Mouse (Mus musculus) neutrophil, adult 5-6 weeks (primary cell): Measurements from ENCODE around the gene Pla2g2c. TPM values are rescaled to one million over a fixed set of nuclear protein-coding genes. Genes with fewer than 3 reads are reported as not detected.

Experiments used
- ATAC-seq: fragments of 151-379, 151-347 bp; 2 replicates; pipeline ENCODE4 v1.8.0; 2017; ENCODE audit warnings: mild to moderate bottlenecking, moderate TSS enrichment; ENCODE audit not compliant: insufficient number of reproducible peaks, poor library complexity, low FRiP score, severe bottlenecking; ENCODE audit errors: extremely low read depth
- total RNA-seq: library from RNA; stranded (forward); fragments of 200-1000 nt; gene quantifications from 2 replicates; pipeline ENCODE4 v1.2.3, GENCODE M21; 2017

Pla2g2c gene
- not detected in 2 replicates for total RNA-seq

DNA sequence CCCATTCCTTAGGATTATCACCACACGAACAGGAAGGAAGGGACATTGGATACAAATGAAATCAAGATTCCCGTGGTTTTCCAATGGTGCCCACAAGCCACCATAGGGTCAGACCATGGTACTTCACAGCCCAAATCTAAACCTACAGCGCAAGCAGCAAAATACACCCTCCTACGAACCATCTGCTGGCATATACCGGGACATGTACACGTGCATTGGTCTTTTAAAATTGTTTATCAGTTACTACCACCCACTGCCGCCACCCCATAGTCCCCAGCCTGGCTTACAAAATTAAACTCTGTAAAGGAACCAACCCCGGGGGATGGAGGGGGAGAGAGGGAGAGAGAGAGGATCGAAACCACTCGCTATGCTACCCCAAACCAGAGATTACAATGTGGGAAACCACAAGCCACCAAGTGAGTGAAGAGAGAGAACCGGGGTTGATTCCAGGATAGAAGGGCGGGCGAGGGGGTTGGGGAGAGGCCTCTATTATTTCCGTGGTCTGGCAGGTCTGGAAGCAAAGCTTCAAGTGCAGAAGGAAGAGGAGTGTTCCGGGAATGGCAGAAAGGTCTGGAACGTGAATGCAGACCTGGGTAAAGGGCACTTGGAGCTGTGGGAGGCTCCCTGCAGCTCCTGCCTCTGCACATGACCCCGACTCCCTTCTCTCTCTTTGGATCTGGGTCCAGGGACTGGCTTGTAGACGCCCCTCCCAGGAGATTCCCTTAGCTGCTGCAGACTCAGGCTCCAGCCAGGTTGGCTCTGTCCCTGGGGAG is at the start of gene Pla2g2c:
Pla2g2c (plus strand) TSS at position 439 of the 773 bp plus-strand sequence.
- ATAC-seq = no peak

DNA sequence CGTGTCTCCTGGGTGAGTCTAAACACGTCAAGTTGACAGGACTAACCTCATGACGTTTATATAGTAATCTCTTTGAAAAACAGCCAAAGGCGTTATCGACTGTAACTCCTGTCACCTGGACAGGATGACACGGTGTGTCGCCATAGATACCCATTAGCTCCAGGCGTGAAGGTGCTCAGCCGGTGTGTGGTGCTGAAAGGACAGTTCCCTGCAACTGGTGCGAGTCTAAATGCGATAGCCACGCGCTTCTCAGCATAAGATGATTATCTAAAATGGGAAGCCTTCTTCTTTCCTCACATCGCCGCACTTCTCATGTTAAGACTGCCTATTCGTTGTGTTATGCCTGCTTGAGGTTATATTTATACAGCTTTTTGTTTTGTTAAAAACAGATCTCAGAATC is 48.1 kb upstream of the Pla2g2c start:
- no peak for ATAC-seq

DNA sequence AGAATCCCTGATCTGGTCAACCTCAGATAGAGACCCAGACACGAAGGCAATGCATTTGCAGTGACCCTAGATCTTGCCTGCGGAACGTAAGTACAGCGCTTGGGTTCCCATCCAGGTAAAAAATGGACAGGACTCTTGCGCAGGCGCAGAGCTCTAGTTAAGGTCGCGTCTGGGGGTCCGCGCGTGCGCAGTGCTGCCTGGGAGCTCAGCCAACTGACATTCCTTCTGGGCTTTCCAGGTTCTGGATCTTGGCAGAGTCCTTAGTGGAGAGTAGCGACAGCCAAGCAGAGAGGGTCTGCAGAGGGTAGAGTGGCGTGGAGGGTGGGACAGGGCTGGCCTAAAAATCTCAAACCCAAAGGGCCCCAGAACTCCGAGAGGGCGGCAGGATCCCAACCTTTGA is 47.0 kb upstream of the Pla2g2c start:
- ATAC-seq = no peak

DNA sequence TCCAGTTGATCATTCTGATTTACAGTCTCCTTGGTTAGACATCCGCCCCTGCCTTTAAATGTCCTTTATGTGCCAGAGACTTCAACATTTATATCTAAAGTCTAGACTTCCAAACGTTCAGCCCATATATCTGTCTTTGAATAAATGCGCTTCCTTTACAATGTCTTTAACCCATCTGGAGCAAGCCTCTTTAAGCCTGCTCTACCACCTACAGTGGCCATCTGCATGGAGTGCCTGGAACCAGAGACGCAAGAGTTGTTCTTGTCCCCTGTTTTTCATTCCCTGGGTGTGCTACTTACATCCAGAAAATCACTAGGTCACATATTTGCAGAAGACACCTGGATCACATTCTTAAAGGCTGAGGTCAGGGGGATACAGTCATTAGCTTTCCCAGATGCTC is 44.5 kb upstream of the Pla2g2c start:
- ATAC-seq = no peak

DNA sequence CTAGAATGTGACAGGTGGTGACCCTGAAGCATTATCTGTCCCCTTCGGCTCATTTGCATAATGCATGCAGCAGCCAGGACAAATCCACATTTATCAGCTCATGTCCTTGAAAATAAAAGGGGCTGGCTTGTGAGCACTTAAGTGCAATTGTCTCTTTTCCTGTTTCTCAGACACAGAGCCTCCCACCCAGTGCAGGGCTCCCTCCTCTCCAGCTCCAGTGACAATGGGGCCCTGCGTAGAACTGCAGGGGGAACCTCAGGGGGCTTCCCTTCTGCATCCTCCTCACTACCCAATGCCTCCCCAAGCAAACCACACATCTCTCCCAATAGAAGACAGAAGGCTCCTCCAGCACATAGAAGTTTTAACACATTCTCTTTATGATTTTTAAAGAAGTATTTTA is 41.8 kb upstream of the Pla2g2c start:
- no peak for ATAC-seq

DNA sequence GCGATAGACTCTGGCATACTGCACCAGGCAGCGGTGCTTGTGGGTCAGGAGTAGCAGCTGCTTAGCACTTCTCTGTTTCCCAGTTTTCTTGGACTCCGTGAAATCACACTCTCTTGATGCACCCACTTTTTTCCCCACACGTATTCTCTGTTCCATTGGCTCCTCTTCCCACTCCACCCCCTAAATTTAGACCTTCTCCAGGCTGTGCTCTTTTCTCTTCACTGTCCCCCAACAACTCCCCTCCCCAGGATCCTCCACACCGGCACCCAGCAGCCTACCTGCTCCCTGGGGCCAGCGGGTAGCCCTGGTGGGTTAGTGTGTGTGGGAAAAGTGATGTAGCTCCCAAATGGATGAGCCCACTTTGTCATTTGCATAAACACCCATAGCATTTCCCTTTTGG is 38.8 kb upstream of the Pla2g2c start:
- ATAC-seq = no peak

DNA sequence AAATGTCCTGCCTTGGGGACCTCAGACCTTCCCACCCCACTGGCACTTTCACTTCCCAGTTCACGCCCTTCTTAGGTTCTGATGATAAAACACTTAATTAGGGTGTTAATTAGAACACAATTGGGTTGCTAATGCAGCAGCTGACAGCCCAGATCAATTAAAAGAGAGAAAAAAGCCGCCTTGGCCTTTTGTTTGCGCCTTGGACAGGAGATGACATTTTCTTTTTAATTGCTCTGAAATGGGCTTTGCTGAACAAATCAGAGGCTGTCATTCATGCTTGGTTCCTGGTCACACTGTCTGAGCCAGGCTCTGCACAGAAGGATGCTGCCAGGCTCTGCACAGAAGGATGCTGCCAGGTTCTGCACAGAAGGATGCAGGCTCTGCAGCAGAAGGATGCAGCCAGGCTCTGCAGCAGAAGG is 35.5 kb upstream of the Pla2g2c start:
- ATAC-seq = no peak

DNA sequence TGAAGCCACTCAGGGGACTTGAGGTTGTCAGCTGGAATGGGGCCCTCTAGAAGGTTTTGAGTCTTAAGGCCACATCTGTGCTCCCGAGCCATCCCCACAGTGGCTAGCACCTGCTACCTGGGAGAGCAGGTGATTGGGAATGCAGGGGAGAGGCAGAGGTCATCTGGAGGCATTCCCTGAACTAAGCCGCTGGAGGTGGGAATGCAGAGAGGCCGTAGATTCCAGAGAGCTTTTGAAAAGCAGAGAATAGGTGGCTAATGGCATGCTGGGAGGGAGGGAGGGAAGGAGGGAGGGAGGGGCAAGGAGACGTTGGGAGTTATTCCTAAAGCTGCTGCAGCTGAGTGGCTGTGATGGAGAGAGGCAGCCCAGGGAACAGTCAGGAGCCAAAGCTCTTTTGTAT is 34.0 kb upstream of the Pla2g2c start:
- ATAC-seq = no peak

DNA sequence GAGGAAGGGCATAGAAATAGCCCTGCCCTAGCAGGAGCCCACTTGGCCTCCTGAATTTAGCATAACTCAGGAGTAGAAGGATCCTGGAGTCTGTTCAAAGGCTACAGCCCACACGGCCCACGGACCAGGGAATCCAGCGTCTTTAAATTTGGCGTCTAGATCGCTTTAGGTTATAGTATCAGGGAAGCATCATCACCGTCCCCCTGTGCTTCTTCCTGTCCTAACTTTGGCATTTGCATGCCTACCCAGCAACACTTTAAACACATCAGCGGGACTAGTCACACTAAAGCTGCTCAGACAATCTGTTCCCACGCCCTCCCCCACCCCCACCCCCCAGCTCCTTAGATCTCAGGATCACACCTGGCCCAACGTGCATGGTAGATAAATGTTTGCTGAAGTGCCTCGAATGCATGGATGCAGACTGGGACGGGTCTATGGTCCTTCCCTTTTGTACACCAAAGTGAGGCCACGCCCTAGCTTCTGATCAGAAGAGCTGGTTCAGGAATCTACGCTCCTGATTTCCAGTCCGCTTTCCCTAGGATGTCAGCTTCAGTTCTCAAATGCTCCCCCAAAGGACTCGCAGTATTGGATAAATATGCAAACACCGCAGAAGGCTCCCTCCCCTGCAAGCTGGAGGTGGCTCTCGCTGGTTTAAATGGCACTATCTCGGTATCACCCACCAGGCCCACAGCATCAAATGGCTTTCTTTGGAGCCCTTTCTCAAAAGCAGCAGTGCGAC is 33.0 kb upstream of the Pla2g2c start:
- no peak for ATAC-seq

DNA sequence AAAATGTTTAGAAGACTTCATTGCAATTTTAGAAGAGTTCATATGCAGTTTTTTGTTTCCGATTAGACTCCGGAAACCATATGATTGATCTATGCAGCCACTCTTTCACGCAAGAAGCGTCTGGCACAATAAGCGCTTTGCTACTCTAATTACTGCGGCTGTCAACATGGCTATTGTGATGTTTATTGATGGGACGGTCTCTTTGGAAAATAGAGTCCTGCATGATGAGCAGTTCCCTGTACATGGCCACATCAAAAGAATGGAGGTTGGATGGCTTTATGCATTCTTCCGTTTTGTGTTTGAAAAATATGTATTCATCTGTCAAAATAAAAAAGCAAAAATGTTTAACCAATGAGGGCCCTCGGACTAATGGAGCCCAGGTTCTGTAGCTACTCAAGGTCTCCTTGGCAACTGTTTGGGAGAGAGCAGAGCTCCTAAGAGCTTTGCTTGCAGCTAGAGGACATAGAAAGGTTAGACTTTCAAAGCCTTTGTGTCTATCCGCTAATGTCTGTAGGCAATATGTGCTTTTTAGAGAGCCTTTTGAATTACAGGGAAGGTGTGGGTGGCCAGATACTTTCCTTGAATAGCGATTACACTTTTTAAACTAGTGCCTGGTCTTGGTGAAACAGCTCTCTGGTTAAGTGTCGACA is 31.4 kb upstream of the Pla2g2c start:
- no peak for ATAC-seq

DNA sequence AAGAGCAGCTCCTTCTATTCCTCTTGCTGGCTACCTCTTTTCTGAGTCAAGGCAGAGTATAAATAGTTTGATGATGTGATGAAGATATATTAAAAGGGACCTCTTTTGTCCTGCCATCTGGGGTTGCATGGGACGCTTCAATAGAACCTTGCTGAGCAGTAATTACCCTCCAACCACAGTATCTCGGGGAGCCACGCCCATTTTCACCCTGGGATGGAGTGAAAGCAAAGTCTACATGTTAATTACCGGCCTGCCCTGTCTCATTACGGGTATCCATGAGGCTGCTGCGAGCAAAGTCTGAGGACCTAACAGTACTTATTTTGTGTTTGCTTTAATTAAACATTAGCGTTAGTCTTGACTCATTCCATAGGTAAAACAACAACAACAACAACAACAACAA is 27.9 kb upstream of the Pla2g2c start:
- ATAC-seq = no peak

DNA sequence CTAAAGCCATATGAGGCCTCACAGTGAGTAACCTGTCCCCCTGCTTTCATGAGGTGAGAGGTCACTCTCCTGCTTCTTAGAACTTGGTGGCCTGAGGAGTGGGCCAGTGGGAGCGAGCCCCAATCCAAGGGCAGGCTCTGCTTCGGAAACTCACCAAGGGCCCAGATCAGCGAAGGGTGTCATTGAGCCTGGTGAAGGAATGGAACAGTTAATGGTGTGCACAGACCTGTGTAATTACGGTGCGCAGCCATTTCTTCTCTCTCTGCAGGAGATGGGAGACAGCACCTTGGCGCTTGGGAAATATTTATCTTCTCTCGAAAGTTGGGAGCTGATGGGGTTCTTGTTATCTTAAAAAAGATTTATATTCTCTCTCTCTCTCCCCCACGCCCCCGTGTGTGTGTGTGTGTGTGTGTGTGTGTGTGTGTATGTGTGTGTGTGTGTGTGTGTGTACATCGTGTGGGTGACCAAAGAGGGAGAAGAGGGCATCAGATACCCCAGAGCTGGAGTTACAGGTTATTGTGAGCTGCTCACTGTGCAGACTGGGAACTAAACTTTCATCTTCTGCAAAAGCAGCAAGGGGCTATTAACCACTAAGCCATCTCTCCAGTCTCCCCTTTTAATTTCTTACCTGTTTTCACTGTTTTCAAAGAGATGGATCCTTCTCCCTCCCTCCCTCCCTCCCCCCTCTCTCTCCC is 27.3 kb upstream of the Pla2g2c start:
- ATAC-seq = no peak

DNA sequence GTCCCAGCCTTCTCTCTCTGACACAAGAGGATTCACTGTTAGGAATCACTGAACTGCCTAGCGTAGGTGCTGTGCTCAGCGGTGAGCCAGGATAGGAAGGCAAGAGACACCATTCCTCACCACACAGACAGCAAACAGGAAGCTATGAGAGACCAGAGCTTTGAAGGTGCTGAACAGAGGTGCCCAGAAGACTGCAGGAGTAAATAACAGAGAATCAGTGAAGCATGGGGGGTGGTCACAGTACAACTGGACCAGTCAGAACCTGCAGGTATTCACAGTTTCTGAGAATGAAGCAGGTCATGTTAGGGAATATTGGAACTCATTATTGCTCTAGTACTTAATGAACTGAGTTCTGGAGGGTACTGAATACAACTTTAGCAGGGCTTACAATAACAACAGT is 26.3 kb upstream of the Pla2g2c start:
- no peak for ATAC-seq

DNA sequence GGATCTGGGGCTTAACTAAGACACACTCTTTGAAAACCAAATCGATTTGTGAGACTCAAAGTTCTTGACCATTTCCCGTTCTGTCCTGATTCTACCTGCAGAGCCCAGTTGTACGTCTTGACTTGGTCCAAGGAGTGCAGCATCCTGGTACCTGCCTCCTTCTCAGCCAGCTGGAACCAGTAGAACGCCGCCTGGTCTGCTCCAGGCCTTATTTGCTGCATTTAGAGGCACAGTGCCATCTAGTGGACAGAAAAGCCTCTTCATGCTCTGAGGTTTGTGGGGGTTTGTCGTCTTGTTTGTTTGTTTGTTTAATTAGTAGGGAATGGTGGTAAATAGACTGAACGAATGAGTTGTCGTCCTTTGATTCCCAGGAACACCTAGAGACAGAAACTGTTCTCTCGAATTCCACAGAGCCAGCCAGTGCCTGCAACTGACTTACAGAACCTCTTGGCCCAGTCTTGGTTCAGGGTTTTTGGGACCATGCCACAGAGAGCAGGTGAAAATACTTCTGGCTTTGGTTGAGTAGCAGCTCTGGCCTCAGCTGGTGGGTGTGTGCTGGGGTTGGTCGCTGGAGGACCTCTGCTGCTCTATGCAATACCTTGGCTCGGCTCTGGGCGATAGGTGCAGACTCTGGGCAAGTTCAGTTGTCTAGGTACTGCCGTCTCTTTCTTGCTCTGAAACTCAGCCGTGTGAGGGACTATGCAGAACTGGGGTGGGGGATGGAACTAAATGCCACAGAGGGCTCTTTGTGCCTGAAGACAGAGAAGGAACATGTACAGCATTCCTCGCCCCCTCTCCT is 24.2 kb upstream of the Pla2g2c start:
- no peak for ATAC-seq

DNA sequence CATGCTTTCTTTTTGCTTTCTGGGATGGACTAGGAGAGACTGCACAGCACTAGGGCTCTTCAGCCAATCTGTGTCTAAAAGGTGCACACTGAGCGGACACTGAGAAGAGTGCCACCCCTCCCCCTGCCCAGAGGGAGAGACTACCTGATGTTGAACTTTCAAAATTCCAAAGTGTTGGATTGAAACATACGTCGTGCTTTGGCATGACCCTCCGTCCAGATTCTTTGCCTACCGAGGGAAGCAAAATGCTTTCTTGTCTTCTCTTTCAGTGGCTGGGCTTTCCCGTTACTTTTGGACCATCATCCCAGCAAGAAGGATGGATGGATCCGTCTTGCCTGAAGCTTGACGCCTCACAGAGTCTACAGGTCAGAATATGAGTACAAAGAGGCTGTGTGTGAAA is 23.5 kb upstream of the Pla2g2c start:
- ATAC-seq = no peak

DNA sequence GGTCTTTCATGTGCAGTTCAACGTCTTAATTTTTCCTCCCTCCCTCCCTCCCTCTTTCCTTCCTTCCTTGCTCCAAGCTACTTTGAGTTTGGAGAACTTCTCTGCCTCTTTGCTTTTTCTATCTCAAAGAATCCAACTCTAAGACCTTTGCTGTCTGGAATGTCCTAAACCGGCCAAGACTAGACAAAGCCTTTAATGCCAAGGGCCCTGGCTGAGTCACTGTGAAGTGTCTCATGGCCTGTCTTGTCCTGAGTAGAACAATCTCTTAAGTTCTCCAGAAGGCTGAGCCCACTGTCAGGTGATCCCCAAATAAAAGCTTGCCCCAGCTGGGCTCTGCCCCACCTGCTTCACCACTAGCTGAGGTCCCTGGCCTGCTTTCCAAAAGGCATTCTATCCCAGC is 22.6 kb upstream of the Pla2g2c start:
- no peak for ATAC-seq

DNA sequence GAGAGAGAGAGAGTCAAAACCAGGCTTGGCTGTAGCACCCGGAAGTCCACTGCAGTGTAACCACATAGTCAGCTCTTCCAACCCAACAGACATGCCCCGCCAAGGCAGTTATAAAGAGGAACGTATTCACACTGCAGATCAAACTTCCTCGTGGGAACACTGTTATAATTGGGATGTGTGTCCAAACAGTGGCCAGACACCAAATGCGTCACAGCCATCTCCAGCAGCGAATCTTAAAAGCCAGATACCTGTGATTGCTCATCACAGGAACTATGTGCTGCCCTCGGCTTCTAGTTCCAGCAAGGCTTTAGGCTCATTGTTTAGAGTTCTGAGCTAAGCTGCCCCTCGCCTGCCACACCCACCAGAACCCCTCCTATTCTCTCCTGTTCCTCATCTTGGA is 22.1 kb upstream of the Pla2g2c start:
- ATAC-seq = no peak

DNA sequence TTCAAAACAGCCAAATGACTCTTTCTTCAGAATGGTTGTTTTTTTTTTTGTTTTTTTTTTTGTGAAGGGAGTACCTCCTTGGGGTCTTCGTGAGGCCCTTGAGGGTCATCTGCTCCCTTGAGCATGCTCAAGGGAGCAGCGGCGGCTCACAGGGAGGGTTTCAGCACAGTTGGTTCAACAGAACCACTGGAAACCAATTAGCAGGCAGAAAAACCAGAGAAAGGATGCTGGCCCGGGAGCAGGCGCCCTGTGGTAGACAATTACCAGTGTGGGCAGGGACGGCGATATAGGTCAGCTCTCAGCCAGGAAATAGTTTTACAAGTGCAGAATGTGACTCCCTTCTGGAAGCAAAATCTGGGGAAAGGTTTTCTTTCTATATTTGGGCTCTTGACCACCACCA is 21.0 kb upstream of the Pla2g2c start:
- ATAC-seq = no peak

DNA sequence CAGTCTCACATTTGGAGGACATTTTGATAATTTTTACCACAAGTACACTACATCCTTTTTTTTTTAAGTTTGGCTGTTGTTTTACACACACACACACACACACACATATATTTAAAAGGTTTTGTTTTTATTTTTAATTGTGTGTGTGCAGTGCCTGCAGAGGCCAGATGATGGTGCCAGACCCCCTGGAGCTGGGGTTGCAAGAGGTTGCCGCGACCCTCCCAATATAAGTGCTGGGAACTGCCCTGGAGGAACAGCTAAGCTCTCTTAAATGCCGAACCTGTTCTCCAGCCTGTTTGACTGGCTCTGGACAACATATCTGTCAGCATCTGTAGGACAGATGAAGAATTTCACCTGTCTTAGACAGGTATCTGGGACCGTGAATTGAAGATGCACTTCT is 20.4 kb upstream of the Pla2g2c start:
- ATAC-seq = no peak
